Mouse (Mus musculus): ENCODE data around the gene Tead2. TPM values are rescaled to one million over a fixed set of nuclear protein-coding genes. Genes with fewer than 3 reads are reported as not detected.
"Not testable (repeated sequence)": the region's sequence is repeated elsewhere in the genome, so short reads cannot be mapped to it uniquely, and the experiment has no call there.

Gene Tead2
- total RNA-seq (2021), result 1 to 10 TPM; 2.7 to 3.3 TPM
- long read RNA-seq, experiment 1, partial matches to known transcripts, result 0 of 2 reads
- long read RNA-seq, experiment 1, other reads (novel, unspliced or antisense), result 0 of 2 reads
- long read RNA-seq, experiment 2, partial matches to known transcripts, result 0 of 2 reads
- long read RNA-seq, experiment 2, other reads (novel, unspliced or antisense), result 0 of 2 reads

DNA sequence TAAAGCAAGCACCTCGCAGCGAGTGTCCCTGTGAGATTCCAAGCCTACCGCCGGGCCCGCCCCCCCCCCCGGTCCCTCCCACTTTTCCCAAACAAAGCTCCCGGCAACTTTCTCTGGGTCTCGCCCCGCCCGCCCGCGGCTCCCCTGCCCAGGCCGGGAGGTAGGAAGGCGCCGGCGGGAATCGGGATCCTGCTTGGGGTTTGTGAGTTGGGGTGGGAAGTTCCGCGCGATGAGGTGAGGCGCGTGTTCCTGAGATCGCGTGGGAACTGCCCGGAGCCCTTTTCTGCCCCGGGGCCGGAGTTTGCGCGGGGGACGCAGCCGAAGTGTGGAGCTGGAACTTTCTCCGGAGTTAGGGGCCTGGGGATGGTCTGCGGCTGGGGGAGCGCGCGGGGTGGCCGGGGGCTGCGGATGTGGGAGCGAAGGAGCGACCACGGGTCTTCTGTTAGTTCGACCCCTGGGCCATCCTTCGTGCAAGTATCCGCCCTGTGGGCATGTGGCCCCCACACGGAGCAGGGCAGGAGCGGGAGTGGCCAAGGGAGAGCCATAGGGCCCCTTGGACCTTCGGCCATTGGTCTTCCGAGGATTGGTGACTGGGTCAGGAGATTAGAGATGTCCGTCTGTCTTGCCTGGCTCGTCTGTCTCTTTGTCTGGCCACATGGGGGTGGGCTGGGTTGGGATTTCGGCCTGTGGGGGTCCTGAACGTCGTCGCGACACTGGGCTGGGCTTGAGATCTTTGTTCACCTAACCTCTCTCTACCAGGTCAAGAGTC is at the start of gene Tead2:
Gene Tead2, plus strand, starts transcription at position 81 of the 769 bp plus-strand sequence.
- intact Hi-C loops (cut with DNase I), result no loop called here
- no peak for DNase-seq

GRCm38 (mm10) chr7:45166950-45167401 is 48.6 kb upstream of the Tead2 start:
- intact Hi-C loops (cut with DNase I), result no loop called here
- no peak for DNase-seq

GRCm38 (mm10) chr7:45167761-45168445 is 47.6 kb upstream of the Tead2 start:
- intact Hi-C loops (cut with DNase I), result no loop called here
- no peak for DNase-seq

DNA sequence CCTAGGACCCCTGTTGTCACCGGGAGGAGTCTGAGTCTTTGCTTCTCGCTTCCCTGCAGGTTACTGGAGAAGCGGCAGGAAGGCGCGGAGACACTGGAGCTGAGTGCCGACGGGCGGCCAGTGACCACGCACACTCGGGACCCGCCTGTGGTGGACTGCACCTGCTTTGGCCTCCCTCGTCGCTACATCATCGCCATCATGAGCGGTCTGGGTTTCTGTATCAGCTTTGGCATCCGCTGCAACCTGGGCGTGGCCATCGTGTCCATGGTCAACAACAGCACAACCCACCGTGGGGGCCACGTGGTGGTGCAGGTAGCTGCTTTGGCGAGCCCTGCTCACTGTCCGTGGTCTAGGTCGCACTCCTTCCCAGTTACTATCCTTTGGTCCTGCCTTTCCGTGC is 46.9 kb upstream of the Tead2 start:
- intact Hi-C loops (cut with DNase I), result no loop called here
- DNase-seq, result no peak

GRCm38 (mm10) chr7:45169495-45169894 is 46.1 kb upstream of the Tead2 start:
- intact Hi-C loops (cut with DNase I), result no loop called here
- DNase-seq, result no peak

GRCm38 (mm10) chr7:45172974-45173373 is 42.6 kb upstream of the Tead2 start:
- intact Hi-C loops (cut with DNase I), result no loop called here
- no peak for DNase-seq

DNA sequence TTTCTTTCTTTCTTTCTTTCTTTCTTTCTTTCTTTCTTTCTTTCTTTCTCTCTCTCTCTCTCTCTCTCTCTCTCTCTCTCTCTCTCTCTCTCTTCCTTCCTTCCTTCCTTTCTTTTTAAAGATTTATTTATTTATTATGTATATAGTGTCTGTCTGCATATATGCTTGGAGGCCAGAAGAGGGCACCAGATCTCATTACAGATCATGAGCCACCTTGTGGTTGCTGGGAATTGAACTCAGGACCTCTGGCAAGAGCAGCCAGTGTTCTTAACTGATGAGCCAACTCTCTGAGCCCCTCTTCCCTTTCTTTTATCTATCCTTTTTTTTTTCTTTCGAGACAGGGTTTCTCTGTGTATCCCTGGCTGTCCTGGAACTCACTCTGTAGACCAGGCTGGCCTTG is 41.8 kb upstream of the Tead2 start:
- intact Hi-C loops (cut with DNase I); DNase-seq: not testable (repeated sequence)

DNA sequence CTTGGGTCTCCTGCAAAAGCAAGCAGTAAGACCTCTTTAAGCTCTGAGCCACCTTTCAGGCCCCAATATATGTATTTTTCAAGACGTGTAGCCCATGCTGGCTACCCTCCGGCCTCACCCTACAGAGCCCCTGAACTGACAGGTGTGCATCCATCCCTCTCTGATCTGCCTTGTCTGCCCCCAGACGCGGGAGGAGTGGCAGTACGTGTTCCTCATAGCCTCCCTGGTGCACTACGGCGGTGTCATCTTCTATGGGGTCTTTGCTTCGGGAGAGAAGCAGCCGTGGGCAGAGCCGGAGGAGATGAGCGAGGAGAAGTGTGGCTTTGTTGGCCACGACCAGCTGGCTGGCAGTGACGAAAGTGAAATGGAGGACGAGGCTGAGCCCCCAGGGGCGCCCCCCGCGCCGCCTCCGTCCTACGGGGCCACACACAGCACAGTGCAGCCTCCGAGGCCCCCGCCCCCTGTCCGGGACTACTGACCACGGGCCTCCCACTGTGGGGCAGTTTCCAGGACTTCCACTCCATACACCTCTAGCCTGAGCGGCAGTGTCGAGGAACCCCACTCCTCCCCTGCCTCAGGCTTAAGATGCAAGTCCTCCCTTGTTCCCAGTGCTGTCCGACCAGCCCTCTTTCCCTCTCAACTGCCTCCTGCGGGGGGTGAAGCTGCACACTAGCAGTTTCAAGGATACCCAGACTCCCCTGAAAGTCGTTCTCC is 40.8 kb upstream of the Tead2 start:
- intact Hi-C loops (cut with DNase I), result no loop called here

DNA sequence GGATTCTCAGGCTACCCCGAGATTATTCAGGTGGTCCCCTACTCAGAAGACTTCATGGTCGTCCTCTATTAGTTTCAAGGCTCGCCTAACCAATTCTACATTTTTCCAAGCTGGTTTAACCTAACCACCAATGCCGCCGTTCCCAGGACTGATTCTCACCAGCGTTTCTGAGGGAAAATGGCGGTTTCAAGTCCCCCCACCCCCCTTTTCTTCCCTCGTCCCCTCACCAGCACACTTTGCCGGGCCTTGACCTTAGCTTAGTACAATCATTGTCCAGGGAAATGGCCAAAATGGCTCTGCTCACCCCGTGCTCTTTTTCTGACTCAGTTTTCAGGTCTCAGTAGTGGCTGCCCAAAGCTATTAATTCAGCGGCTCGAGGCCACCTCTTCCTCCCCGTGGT is 40.2 kb upstream of the Tead2 start:
- no peak for DNase-seq
- intact Hi-C loops (cut with DNase I), result no loop called here

More for the DNA sequence above, 40.8 kb upstream of the Tead2 start:
- DNase-seq, result no peak

GRCm38 (mm10) chr7:45175929-45176328 is 39.6 kb upstream of the Tead2 start:
- DNase-seq, result no peak
- intact Hi-C loops (cut with DNase I), result no loop called here

GRCm38 (mm10) chr7:45176356-45176755 is 39.2 kb upstream of the Tead2 start:
- DNase-seq, result no peak
- intact Hi-C loops (cut with DNase I), result no loop called here

- intact Hi-C loops (cut with DNase I), result no loop called here
- DNase-seq, result no peak
Observed at GRCm38 (mm10) chr7:45178550-45178949, 37.0 kb upstream of the Tead2 start.

DNA sequence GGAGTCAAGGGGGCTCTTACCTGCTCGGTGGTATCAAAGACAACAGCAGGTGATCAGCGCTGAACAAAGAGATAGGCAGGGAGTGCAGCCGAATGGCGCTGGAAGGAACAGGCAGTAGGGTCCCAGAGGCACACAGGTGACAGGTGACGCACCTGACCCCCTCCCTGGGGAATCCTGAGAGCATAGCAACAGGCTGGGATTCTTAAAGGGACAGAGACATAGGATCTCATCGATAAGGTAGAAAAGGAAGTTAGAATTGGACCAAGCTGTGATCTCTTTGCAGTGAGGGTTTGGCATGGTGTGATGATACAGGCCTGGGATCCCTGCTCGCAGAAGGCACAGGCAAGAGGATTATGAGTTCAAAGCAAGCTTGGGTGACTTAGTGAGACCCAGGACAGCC is 36.1 kb upstream of the Tead2 start, which contains the start of gene Gfy:
Gene Gfy, minus strand, starts transcription at position 101 of the 400 bp plus-strand sequence.
- intact Hi-C loops (cut with DNase I), result no loop called here
- DNase-seq, result no peak

GRCm38 (mm10) chr7:45180896-45181477 is 34.6 kb upstream of the Tead2 start, which contains the start of gene Pth2:
Gene Pth2 (plus strand): TSS chr7:45180995.
- intact Hi-C loops (cut with DNase I), result no loop called here
- no peak for DNase-seq

DNA sequence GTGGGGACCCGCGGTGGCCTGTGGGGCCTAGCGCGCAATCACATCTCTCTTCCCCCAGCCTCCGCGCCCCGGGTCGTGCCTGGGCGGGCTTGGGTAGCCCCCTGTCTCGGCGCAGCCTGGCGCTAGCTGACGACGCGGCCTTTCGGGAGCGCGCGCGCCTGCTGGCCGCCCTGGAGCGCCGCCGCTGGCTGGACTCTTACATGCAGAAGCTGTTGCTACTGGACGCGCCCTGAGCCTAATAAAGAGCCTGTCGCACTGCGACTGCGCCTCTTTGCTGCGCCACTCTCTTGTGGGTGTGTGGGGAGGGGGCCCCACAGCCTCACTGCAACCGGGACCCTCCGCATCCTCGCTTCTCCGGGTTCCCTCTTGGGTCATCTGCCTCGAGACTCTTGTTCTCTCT is 34.0 kb upstream of the Tead2 start:
- DNase-seq, result no peak
- intact Hi-C loops (cut with DNase I), result no loop called here

GRCm38 (mm10) chr7:45182199-45182601 is 33.4 kb upstream of the Tead2 start:
- peak; percentile 75 to 80 for DNase-seq

DNA sequence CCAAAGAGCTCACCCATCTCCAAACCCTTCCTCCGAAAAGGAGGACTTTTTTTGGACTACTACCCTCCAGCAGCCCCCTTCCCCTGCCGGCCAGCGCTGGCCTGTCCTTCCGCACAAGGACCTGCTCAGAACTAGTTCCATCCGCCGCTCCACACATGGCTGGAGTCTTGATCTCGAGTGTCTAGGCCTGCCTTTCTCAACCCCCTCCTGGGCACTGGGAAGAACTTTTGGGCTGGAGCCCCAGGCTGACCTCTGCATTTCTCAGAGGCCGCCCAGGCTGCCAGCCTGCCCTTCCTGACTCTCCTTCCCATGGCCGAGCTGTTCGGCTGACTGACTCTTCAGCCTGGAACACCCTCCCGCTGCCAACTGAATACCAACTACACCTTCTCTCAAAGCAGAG is 32.9 kb upstream of the Tead2 start:
- DNase-seq, result no peak
- intact Hi-C loops (cut with DNase I), result no loop called here

More at GRCm38 (mm10) chr7:45182199-45182601, 33.4 kb upstream of the Tead2 start:
- intact Hi-C loops (cut with DNase I), result no loop called here

GRCm38 (mm10) chr7:45183672-45184071 is 31.9 kb upstream of the Tead2 start:
- intact Hi-C loops (cut with DNase I), result no loop called here
- DNase-seq, result no peak

DNA sequence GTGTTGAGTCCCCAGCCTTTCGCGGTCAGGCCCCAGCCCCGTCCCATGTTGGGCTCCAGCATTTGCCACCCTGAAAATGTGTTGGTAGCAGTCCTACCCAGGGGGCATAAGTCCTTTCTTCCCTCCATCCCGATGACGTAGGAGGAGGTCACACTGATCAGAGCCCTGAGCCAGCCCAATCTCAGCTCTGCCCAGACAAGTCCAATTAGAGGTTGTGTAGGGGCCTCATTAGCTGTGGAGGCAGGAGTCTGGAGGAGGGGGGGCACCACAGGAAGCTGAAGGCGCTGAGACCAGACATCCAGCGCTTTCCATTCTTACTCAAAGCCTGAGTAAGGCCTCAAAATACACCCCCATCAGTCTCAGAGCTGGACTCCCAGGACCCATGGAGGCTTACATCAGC is 29.6 kb upstream of the Tead2 start:
- intact Hi-C loops (cut with DNase I), result no loop called here
- no peak for DNase-seq

- intact Hi-C loops (cut with DNase I), result no loop called here
- no peak for DNase-seq
Observed at GRCm38 (mm10) chr7:45189600-45189999, 26.0 kb upstream of the Tead2 start.
